Mouse (Mus musculus) left cerebral cortex, adult 9 months (tissue): ENCODE measurements at regions not wholly inside any gene's neighbourhood (a gene's known extent, or its start where the extent isn't known, plus 50 kb on each side); places are given as distances from the start of the nearest gene placed in this dataset.

Source experiments
- DNase-seq, 2 experiments: peaks; one replicate each; pipeline ENCODE4 v3.0.0; 2022; ENCODE audit warnings: low spot score in 2 of 2

- no peak for DNase-seq
Observed at GRCm38 (mm10) chr7:136349651-136350050, 544.8 kb upstream of the Mgmt start.

GRCm38 (mm10) chr7:136357011-136357410 is 537.4 kb upstream of the Mgmt start:
- DNase-seq = no peak

GRCm38 (mm10) chr7:136365318-136366211 is 528.8 kb upstream of the Mgmt start:
- DNase-seq = no peak

DNA sequence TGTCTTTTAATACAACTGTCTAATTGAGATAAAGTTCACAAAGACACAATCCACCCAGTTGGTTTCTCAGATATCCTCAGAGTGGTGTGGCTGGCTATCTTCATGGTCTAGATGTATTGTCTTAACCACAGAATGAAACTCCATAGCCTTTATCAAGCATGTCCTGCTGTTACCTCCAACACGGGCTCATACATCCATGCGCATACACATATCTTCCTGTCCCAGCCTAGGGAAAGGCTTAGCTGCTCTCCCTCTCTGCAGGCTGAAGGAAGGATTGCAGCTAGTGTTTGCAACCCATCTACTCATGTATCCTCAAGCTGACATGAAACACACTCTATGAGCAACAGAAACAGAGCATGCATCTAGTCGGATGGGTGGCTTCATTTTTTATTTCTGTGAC is 517.2 kb upstream of the Mgmt start:
- DNase-seq = no peak

DNA sequence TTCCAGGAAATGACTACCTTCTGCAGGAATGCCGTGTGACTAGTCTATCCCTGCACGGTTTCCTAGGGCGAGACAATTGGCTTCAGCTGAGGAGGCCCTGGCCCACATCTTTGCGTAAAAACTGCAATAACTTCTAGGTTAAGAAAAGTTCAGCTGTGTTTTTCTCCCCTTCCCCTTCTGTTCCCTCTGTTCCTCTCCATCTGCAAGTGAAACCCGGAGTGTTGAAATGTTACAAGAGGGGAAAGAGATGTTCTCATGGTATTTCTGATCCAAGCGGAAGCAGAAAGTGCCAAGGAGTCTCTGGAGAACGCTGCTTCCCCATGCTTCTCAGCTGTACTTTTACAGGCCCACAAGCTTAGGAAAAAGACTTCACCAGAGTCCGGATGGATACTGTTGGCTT is 516.7 kb upstream of the Mgmt start:
- no peak for DNase-seq

- no peak for DNase-seq
Observed at GRCm38 (mm10) chr7:136378321-136378720, 516.1 kb upstream of the Mgmt start.

DNA sequence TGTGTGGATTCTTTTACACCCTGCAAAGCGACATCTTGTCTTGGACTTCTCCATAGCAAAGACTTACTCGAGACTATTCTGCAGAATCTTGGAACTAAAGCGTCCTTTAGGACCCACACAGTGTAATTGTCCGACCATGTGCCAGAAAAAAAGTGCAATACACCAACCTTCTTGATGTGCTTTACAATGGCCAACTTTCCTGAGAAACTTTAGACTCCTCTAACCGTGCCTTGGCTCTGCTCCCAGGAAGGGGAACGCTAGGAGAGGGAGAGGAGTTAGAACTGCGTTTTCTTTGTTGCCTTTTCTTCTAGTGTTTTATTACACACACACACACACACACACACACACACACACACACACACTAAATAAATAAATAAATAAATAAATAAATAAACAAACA is 515.1 kb upstream of the Mgmt start:
- no peak for DNase-seq

DNA sequence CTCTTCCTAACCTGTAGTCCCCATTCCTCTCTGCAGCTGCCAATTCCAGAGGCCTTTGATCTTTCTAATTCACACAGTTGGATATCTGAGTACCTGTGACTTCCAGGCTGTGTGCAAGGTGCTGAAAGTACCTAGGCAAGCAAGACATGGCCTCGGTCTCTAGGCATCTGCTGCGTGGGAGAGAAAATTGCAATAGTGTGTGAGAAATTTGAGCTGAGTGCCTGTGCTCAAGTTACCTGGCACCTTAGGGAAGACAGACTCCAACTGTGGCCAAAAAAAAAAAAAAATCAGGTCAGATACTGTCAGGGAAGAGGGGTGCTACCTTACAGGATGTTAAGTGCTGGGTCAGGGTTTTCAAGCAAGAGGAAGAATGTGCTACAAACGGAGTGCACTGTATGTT is 514.7 kb upstream of the Mgmt start:
- no peak for DNase-seq

- DNase-seq = no peak
Observed at GRCm38 (mm10) chr7:136383296-136383695, 511.1 kb upstream of the Mgmt start.

DNA sequence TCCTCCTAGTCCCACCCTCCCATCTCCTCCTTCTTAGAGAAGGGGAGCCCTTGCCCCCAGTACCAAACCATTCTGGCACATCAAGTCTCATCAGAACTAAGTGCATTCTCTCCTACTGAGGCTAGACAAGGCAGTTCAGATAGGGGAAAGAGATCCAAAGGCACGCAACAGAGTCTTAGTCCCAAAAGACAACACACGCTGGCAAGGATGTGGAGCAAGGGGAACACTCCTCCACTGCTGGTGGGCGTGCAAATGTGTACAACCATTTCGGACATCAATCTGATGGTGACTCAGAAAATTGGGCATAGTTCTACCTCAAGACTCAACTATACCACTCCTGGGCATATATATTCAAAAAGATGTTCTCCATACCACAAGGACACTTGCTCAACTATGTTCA is 506.7 kb upstream of the Mgmt start:
- DNase-seq = no peak

- no peak for DNase-seq
Observed at GRCm38 (mm10) chr7:136390066-136390465, 504.3 kb upstream of the Mgmt start.

DNA sequence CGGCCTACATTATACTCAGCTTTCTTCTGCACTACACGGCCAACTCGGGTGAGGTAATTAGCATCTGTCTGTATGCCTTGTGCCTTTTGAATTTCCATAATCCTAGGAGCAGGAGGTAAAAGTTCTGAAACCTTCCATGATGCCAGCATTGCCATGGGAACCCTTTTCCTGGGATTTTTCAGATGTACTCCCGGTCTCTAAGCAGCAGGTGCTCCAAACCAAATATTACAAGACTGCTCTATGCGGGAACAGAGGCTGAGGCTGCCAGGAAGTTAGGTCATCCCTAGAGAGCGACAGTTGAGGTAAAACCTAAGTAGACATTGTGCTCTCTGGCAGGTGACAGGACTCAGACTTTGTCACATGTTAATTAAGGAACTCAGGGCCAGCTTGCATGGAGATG is 501.0 kb upstream of the Mgmt start:
- DNase-seq = no peak

DNA sequence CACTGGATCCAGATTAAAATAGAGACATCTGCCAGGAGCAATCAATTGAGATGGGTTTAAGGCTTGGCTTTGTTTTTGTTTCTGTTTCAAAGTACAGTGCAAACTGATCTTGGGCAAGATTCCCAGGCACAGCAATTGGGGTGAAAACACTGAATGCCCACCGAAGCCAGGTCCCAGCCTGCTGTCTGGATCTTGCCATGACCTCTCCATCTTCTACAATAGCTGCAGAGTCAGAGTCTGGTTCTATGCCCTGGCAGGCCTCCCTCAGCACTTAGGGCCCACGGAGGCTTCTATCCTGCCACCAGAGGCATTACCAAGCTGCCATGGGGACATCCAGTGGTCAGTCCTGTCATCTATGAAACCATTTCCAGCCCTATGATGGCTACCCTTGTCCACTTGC is 498.6 kb upstream of the Mgmt start:
- no peak for DNase-seq

GRCm38 (mm10) chr7:136397101-136397500 is 497.3 kb upstream of the Mgmt start:
- no peak for DNase-seq

DNA sequence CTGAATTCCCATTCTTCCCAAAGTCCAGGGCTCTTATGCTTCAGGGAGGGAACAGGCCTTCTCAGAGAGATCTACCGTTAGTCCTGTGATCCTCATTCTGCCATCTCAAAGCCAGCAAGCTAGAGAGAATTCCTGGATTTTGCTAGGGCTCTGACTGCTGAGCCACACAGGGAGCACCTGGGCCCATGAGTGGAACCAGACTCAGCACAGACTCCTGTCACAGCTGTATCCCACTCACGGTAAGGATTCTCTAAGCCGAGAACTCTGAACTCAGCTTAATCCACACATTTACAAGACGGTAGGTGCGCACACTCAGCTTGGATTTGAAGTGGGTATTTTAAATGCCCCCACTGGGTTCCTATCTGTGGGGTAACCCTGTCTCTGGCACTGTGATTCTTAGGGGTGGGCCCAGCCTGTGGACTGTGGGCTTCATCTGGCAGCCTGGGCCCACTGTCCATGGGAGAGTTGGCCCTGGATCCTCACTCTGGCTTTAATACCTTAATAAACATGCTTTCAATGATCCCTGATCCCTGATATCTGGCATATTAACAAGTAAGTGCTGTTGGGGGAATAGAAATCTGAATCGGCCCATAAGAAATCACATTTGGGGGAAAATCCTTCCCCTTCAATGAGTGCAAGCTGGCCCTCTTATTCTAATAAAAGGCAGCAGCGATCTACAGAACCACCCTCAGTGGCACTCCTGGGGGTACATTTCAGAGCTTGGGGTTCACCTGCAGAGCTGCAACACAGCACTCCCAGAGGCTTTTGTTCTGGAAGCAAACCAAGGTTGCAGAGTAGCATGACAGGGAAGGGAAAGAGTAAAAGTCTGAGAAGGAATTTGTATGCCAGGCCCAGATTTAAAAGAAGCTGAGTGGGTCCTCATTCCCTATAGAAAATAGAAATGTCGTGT is 491.5 kb upstream of the Mgmt start:
- no peak for DNase-seq

DNA sequence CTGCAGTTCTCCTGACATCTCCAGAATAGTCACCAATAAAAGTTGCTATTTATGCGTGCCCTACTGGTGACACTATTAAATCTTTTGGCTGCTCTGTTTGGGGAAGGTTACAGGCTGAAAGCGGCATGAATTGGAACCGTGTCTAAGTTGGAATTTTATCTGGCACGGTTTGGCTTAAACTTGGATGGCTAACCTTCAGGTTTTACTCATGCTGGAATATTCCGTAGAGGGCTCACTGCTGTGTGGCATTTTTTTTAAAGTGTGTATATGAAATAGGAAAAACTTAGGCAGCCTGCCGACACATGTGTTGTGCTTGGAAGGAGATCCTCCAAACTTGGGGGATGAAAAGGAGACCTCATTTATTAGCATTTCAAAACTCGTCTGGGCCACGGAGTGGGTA is 489.0 kb upstream of the Mgmt start:
- no peak for DNase-seq

DNA sequence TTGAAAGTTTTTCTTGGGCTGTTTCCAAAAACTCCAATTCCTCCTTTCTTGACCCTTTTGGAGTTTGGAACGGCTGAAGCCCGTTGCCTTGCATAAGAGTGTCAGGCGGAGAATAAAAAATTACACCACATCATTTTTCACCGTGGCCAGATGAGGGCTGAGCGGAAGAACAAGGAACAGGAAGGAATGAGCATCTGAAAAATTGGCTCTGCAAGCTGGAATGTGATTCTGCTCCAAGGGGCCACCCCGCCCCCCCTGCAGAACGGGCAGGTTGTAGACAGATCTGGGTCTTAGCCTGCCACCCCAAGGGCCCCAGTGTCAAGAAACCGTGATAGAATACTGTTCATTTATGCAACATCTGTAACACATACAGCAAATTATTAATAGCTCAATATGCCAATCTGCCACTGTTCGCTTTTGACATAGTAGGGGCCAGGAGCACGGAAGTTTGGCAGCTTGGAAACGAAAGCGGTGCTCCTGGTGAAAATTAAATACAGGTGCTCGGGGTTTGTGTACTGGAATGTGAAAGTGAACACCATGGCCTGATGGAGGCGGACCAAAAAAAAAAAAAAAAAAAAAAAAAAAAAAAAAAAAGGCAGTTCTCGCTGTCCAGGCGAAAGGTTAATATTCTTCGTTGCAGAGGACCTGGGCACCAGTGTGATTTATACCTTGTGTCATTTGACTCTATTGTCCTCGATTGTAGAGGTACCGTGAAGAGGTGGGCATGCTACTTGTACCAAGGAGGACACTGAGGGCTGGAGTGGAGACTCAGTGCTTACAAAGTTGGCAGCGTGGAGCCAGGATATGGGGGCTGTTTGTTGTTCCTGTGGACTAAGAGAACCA is 487.9 kb upstream of the Mgmt start:
- DNase-seq = no peak

DNA sequence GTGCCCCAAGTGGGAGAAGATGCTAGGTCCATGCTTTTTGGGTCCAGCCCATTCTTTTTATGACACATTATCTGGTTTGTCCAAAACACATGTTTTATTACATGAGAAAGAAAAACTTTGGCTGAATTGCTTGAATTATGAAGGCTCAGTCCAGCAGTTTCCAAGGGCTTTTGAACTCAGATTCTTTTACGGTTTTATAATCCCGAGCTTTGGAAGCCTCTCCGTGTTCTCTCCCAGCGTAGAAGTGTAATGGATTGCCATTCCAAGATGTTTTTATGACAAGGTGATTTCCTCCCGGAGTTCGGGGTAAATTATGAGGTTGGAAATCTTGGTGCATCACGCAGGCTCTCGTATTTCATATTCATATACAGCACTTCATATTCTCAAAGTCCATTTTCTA is 479.6 kb upstream of the Mgmt start:
- no peak for DNase-seq

GRCm38 (mm10) chr7:136417327-136417726 is 477.1 kb upstream of the Mgmt start:
- no peak for DNase-seq

- DNase-seq = no peak
Observed at GRCm38 (mm10) chr7:136423846-136424531, 470.4 kb upstream of the Mgmt start.

- DNase-seq = no peak
Observed at GRCm38 (mm10) chr7:136427164-136427563, 467.2 kb upstream of the Mgmt start.
